Mouse (Mus musculus): ENCODE measurements at regions not wholly inside any gene's neighbourhood (a gene's known extent, or its start where the extent isn't known, plus 50 kb on each side); places are given as distances from the start of the nearest gene placed in this dataset.

DNA sequence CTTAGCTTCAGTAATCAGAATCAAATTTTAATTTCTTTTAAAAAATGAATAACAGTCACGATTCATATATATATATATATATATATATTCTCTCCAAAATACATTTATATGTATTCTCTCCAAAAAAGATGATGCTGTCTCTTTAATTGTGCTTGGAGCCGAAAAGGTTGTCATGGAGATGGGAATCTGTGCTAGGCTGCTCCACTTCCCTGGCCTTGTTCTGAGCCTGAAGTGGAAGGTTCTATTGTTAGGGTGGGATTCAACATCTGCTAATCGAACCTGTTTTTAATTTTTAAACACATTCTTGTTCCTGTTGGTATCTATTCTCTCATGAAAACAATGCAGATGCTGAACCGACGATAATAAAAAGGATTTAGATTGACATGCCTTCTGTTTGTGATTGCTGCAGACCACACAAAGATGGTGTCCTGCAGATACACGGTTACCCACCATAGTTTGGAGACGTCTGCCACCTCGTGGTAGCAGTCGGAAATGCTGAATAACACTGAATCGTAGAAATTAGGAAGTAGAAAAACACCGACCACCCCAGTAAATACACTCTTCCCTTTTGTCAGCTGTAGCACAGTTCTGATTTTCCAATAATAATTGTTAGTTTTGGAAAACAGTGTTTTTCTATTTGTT is 77.9 kb upstream of the Plppr4 start:
- Histone ChIP-seq H3K4me1 (no peaks in the 10 kb centered on the region), H3K27ac (peak overlapping the region; percentile 60; the same call in 1 of the 2 replicates), H3K9ac (no peak overlapping the region), H3K9me3 (no peaks in the 10 kb centered on the region), H3K4me3 (no peak overlapping the region), H3K27me3 (replicated peaks) (no peaks in the 10 kb centered on the region), H3K36me3 (replicated peaks) (no peaks in the 10 kb centered on the region), H3K4me2 (no peak overlapping the region)
- WGBS, result 13% methylated on average over 11 of the region's 11 CpGs
- ATAC-seq (replicated peaks), result peak; percentile 93

DNA sequence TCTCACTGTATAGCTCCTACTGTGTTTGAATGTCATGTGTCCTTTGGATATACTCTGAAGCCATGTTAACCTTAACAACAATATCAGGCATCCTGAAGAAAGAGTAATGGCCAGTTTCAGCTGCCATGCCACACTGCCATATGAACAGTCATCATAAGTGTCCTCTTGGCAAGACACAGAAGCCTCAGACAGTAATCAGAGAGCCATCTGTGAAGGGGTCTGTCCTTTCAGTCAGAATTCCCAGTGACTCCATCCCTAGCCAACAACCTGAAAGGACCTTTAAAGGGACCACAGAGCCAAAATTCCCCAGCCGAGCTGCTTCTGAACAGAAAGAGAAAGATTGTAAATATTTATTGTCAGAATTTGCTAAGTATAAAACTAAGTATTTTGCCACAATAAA is 63.9 kb upstream of the Plppr4 start:
- Histone ChIP-seq H3K27me3 (replicated peaks) (no peaks in the 10 kb centered on the region), H3K27ac (no peak overlapping the region), H3K9ac (no peak overlapping the region), H3K4me3 (no peak overlapping the region), H3K4me1 (no peaks in the 10 kb centered on the region), H3K36me3 (replicated peaks) (no peaks in the 10 kb centered on the region), H3K9me3 (no peaks in the 10 kb centered on the region), H3K4me2 (no peak overlapping the region)
- no peak for ATAC-seq (replicated peaks)
- 82% methylated on average over 1 of the region's 1 CpGs for WGBS

DNA sequence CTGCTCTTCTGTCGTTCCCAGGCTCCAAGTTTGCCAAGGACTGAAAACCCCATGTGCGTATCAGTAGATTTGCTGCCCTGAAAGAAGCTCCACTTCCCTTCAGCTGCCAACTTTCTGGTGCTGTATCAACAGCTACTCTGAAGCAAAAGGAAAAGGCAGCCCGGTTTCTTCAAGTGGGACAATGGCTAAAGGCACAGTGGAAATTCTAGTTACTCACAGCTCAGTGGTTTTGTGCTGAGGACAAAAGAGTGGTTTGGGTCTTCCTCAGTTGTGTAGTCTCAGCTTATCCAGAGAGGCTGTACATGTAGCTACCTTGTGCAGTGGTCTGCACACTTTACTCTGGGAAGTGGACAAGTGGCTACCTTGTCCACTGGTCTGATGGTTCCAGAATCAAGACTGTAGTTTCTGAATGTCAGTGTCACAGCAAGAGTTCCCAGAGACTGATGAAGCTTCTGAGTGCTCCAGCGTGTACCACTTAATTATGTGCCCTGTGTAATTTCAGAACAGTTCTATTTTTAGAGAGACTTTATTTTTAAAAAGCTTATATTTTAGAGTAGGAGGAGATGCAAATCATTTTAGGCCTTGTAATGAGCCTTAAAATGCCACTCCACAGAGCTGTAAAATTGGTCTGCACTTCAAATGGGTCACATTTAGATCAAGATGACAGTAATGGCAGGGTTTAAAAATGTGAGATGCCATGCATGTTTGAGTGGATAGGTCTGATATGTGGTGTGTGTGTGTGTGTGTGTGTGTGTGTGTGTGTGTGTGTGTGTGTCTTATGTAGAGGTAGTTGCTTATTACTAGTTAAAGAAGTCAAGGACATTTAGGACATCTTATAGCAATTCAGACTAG is 52.4 kb upstream of the Plppr4 start:
- Histone ChIP-seq H3K4me1 (no peaks in the 10 kb centered on the region), H3K9ac (no peak overlapping the region)

More for the DNA sequence above, 52.4 kb upstream of the Plppr4 start:
- 73% methylated on average over 4 of the region's 4 CpGs for WGBS
- ATAC-seq (replicated peaks), result no peak
- Histone ChIP-seq H3K4me3 (no peak overlapping the region), H3K27me3 (replicated peaks) (no peaks in the 10 kb centered on the region), H3K27ac (no peak overlapping the region), H3K36me3 (replicated peaks) (no peaks in the 10 kb centered on the region), H3K9me3 (no peaks in the 10 kb centered on the region), H3K4me2 (no peak overlapping the region)

Measured in midbrain, embryonic 15.5 days (tissue).